ENCODE assay signal across 14 mouse cellular contexts in the genomic region with DNA sequence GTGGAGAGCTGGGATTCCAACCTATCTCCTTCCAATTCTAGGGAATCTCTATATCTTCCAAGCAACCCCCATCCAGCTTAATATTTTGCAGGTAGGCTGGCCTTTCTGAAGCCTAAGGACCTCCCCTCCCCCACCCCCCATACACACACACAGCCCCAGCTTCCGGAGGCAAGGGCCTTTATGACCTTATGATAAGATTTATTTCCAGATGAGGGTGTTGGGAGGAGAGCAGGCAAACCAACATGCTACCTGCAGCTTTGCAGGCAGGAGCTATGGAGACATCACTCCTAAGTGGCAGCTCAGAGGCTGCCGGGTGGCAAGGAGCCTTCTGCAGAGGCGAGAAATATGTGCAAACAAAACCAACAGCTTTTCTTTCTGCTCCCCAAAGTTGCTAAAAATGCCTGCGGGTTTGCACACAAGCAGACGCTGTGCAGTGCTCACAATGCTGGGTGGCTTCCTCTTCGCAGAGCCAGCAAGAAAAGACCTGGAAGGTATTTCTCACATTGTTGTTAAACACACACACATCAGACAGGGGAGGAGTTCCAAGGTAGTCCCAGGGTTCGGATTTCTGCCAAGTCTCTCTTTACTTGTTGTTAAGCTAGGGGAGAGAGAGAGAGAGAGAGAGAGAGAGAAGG.
DNase-seq lines count a peak whose midpoint lies in the region; TF ChIP-seq lines count a peak whose summit lies in the region.
"Had no signal": no experiment of that assay in that cellular context is flagged by ENCODE, and none has a peak within 500 bp of the region (broad histone marks: within the 10 kb centered on the region; RNA-seq: fewer than 3 reads in every experiment).

No protein-coding gene starts in this region.

- TF ChIP-seq POLR2A in bone marrow macrophage, adult 2 months (IDR thresholded peaks at IDR 0.05; ENCODE audit: borderline replicate concordance, low read depth, low read length), result no peak

- H3K27ac ChIP-seq in bone marrow macrophage, adult 2 months (ENCODE audit: insufficient read depth, low read depth, low read length), result peak overlapping the region; percentile 99
- H3K27ac ChIP-seq: embryonic facial prominence, embryonic 13.5 days; heart, embryonic 13.5 days; hindbrain, embryonic 14.5 days; liver, embryonic 13.5 days; midbrain, embryonic 10.5 days had no signal

- 0 out of 2 replicates have a peak, but pooled peaks have one; percentile 6 for TF ChIP-seq CTCF in bone marrow macrophage, adult 2 months (IDR thresholded peaks at IDR 0.05; ENCODE audit: low read depth, low read length)

- DNase-seq in layer of hippocampus, adult 9-11 months, result peak; percentile 27
- no peak for DNase-seq in layer of hippocampus, postnatal 25 days (ENCODE audit: extremely low spot score in 1 of 2, low spot score in 1 of 2)
- DNase-seq in CD4-positive helper T cell, adult 2 months (ENCODE audit: low read depth, low spot score), result peak; percentile 9
- DNase-seq in naive thymus-derived CD4-positive, alpha-beta T cell, adult 2 months (ENCODE audit: low read depth), result peak; percentile 34
- no peak for DNase-seq in adrenal gland, postnatal 4 days (ENCODE audit: low spot score in 2 of 2)
- no peak for DNase-seq in B cell, adult 2 months
- DNase-seq: adrenal gland, adult 8-10 months; cerebellum, adult 2 months; liver, embryonic 13.5 days had no signal

- no peak overlapping the region for H3K4me3 ChIP-seq in bone marrow macrophage, adult 2 months (ENCODE audit: insufficient read depth, low read length)
- H3K4me3 ChIP-seq: embryonic facial prominence, embryonic 13.5 days; heart, embryonic 13.5 days; liver, embryonic 13.5 days; midbrain, embryonic 10.5 days had no signal

- H3K4me1 ChIP-seq in bone marrow macrophage, adult 2 months (ENCODE audit: control insufficient read depth, insufficient read depth, low read length), result peaks cover 82% of the 10 kb centered on the region

Comparison
In these comparisons a context has a peak if more than half of its experiments do, and no peak if none do; other contexts are left out.
1. DNase-seq: peak in layer of hippocampus, adult 9-11 months (single experiment), CD4-positive helper T cell, adult 2 months (single experiment) and naive thymus-derived CD4-positive, alpha-beta T cell, adult 2 months (single experiment); none in layer of hippocampus, postnatal 25 days (0 of 2), adrenal gland, postnatal 4 days (0 of 2) and B cell, adult 2 months (0 of 2).